Mouse (Mus musculus): ENCODE measurements around the gene Ubl7.

Ubl7 gene

DNA sequence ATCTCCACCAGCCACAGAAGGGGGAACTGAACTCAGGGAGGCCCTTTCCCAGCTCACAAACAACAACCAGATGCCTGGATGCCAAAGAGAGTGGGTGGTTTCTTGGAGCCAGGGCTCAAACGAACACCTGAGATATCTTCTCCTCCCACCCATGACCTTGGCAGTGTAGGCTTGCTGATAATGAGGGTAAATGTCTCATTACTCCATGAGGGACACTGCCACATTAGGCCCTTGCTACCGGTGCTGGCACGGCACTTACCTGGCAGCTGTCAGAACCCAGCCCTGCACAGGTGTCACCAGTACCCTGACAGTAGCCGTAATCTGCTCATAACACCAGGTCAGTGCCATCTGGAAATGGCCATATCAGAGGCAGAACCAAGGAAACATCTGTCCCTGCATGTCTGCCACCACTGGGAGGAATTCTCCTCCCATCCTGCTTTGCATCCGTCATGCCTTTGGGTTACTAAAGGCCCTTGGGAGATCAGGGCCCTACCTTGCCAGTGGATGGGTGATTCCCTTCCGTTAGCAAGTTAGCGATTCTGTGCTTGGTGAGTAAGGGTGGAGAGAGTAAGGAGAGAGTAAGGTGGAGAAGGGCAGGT, 37.7 kb downstream of the Ubl7 start:
- no peak for DNase-seq

DNA sequence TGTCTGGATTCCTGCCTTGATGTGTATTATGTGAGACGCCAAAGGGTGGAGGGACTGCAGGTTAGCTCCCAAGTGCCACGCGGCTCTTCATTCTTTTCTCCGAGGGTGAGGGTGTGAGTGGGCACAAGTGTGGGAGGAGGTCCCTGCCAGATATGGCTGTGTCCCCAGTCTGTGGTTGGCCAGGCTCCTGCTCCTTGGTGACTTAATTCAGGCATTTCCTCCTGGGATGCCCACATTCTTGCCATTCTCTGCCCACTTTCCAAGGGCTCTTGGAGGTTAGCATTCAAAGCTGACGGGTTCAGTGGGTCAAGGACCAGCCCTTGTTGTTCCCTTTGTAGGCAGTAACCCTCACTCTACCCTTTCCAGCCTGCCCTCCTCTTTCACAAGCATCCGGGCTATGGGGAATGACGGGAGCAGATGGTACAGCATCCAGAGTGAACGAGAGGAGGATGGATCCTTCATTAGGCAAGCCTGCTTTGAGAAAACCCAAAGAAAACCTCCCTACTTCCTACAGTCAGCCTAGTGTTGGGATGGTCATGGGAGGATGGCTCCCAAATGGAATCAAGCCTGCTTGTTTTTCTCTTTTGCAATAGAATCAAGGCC, 38.4 kb downstream of the Ubl7 start:
- DNase-seq, result no peak

DNA sequence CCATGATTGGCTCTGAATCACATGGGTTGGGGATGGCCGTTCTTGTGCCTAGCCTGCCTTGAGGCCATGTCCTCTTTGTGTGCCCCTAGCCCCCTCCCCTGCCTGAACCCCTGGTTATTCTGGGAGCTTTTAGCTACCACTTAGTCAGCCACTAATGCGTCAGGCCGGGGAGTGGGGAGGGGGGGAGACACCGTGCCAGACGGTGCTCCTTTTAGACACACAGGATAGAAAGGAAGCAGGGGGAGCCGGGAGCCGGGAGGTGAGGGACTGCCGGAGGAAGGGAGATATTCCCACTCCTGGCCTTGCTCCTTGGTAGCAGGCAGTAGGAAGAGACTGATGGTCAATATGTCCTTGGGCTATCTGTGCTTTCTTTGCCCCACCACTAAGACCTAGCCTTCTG, 39.1 kb downstream of the Ubl7 start:
- DNase-seq, result no peak

DNA sequence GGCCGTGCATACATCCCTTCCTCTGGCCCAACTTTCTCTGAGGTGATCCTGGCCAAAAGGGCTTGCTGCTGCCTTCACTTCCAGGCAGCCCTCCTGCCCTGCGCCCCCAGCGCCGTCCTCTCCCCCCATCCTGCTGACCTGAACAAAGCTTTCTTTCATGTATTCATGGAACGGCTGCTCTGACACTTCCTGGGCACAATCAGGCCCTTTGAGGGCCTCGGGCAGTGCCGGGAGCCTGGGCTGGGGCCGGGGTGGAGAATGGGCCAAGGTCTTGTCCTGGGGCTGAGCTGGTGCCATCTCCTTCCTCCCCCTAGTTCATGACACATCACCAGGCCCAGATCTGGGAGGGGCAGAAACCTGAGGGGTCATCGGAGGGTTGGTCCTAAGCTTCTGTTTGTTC, 39.7 kb downstream of the Ubl7 start:
- DNase-seq, result no peak

DNA sequence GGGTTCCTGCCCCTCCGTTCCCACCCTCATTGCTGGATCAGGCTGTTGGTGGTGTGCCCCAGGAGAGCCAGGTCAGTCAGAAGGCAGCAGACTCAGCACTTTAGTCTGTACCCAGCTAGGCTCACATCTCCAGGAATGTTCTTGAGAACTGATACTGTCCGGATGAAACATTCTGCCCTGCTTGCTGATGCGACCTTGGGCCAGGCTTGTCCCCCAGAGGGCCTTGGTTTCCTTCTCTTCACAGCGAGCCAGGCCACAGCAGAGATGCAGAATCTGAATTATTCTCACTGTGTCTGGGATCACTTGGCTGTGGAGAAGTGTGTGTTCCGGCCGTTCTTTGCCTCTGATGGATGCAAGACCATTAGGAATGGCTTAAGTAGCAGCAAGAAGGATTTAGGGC, 41.2 kb downstream of the Ubl7 start:
- DNase-seq, result no peak

DNA sequence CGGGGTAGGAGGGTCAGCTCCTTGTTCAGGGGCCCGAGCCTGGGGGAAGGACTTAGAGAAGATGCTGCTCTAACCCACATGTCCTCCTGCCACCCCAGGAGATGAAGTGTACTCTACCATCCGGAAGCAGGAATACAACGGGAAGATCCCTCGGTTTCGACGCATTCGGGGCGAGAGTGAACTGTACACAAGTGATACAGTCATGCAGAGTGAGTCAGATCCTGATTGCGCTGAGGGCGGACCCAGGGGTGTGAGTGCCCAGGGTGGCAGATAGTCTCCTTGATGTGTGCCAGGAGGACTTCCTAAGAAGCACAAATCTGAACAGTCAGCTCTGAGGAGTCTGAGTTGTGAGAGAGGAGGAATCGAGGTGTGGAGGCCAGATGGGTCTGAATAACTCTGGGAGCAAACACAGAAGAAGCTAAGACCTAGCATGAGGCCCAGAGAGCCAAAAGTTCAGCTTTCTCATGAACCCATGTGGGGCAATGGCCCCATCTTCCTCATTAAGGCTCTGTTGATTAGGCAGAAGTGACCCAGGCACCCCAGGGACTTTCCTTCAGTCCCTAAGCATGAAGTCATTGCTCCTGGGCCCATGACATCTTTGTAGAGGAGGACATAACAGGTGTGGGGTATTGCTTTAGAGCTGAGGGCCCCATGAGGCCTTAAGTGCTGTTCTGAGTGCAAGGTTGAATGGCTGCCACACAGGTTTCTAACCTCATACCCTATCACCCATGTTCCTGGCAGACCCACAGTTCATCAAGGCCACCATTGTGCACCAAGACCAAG, 44.4 kb downstream of the Ubl7 start:
- DNase-seq, result no peak

DNA sequence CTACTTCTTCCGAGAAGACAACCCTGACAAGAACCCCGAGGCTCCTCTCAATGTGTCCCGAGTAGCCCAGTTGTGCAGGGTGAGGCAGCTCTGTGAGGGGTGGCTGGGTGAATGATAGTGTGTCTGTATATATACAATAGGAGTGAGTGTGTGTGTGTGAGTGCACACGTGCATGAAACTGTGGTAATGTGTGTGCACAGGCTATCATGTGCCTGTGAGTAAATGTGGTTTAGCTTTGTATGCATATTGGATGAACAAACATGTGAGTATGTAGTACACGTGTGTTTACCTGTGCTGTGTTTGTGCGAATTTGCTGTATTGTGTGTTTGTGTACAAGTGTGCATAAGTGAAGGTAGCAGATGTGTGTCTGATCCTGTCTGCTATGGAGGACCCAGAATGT, 45.0 kb downstream of the Ubl7 start:
- no peak for DNase-seq

DNA sequence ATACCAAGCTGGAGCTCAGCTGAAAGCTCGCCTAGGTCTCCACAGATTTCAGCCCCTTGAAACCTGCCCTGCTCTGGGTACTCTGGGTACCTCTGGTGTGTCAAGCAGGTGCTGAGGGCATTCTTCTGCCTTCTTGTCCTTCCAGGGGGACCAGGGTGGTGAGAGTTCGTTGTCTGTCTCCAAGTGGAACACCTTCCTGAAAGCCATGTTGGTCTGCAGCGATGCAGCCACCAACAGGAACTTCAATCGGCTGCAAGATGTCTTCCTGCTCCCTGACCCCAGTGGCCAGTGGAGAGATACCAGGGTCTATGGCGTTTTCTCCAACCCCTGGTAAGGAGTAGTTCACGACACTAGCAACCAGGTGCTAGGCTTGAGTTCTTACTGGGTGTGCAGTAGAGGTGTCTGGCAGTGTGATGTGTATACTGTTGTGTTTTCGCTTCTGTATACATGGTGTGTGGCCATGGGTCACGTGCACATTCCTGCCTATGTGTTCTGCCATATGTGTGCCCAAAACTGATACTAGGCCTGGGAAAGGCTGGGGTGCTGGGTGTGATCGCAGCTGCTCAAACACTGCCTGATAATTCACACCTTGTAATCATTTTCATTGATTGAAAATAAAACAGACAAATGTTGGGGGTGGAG, 45.5 kb downstream of the Ubl7 start:
- no peak for DNase-seq

DNA sequence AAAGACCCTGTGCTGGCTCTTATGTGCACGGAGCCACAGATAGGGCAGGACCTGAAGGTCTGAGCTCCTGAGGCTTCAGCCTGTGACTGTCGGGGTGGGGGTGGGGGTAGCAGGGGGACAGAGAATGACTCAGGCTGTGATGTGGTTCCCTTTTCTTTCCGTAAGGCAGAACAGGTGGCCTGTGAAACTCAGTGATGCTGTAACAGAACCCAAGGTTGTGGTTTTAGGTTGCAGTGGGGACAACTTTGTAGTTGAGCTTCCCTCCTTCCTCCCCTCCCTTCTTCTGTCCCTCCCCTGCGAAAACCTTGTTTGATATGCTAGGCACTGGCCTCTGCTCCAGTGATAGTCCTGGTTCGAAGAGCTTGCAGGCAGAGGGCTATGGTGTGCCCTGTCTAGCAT, 46.1 kb downstream of the Ubl7 start:
- DNase-seq, result no peak

DNA sequence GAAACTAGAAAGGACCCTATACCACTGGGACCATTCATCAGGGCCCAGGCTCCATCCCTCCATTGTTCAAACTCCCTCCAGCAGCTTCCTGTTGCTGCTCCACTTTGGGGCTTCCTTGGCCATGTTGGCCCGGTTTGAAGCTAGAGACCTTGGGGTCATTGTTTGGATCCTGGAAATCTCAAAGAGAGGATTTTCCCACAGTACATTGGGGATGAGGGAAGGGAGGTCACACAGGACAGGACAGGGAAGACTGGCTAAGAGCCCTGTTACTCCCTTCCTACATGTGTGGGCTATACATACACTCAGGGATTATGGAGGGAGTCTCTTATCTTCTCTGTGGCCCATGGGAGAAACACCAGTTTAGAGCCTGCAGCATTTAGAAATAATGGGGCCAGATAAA, 47.8 kb downstream of the Ubl7 start:
- no peak for DNase-seq

DNA sequence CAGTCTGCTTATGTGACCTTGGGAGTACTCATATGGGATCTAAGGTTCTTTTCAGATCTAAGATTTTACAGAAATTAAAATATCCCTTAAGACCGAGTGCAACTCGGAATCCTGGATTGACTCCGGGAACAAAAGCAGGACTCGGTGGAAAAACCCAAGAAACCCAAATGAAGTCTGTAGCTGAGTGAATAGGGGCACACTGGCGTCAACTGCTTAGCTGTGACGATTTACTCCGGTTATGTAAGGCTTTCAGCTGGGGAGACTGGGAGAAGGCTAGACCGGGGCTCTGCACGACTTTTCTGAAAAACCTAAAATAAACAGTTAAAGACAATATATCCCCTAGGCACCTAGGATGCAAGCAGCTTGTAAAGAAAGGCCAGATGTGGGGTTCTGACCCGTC, 48.6 kb downstream of the Ubl7 start:
- DNase-seq, result no peak

DNA sequence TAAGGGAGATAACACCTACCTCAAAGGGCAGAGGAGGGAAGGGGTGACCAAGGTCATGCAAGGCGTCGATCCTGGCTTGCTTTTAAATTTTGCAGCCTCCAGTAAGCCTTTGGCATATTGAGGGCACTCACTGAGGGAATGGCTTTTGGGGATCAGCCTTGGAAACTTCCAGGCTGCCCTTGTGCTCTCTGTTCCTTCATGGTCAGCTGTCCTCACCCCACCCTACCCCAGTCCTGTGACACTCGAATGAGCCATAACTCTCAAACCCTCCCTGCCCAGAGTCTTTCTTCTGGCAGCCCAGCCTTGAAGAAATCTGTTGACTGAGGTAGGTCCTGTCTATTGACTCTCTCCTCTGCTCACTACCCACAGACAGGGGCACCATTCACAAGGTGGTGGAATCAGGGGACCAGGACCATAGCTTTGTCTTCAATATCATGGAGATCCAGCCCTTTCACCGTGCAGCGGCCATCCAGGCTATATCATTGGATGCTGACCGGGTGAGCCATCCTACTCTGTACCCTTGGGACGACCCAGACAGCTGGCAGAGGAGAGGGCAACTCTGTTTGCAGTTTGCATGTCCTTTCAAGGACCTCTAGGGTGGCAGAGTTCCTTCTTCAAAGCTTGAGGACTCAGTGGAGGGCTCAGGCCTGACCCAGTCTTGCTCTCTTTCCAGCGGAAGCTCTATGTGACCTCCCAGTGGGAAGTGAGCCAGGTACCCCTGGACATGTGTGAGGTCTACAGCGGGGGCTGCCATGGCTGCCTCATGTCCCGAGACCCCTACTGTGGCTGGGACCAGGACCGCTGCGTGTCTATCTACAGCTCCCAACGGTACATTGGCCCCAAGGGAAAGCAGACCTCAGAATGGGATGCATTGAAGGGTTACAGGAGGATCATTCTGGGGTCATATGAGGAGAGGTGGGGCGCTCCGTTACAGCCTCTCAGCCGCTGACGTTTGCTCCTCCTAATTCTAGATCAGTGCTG, 49.4 kb downstream of the Ubl7 start:
- DNase-seq, result no peak

DNA sequence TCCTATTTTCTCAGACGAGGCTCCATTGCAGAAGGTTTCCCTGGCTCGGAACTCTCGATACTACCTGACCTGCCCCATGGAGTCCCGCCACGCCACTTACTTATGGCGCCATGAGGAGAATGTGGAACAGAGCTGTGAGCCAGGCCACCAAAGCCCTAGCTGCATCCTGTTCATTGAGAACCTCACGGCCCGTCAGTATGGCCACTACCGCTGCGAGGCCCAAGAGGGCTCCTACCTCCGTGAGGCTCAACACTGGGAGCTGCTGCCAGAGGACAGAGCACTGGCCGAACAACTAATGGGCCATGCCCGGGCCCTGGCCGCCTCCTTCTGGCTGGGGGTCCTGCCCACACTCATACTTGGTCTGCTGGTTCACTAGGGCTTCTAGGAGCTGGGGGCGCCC, 50.4 kb downstream of the Ubl7 start:
- DNase-seq, result no peak

DNA sequence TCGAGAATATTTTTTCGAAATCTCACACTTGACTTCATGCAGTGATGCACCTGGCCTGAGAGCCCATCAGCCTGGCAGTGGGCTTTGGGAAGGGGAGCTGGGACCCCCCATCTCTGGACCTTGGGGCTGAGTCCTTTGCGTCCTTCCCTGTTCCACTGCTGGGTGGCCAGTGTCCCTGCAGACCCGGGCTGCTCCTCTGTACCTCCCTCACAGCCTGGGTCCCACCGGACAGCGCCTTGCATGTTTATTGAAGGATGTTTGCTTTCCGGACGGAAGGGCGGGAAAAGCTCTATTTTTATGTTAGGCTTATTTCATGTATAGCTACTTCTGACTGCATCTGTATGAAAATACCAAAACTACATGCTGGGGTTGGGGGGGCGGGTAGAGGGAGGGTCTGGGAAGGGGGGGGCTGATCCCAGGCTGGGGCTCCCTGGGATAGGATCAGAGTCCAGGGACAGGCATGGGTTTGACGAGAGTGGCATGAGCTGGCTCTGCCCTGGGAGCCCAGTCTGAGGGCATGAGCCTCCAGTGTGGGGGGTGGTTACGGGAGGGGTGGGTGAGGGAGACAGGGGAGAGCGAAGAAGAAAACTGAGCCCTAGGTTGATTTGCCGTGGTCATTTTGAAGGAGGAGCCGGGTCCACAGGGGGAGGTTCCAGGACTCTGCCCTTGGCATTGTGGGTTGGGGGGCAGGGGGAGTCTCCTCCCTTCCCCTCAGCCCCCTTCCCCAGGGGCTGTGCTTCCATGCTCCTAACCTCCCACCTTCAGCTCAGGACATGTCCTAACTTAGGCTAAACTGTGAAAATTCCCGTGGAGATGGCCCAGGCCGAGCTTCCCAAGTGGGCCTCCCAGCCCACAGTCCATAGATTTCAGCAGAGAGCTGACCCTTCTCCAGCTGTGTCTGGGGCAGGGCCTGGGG, 51.3 kb downstream of the Ubl7 start:
- DNase-seq, result no peak

DNA sequence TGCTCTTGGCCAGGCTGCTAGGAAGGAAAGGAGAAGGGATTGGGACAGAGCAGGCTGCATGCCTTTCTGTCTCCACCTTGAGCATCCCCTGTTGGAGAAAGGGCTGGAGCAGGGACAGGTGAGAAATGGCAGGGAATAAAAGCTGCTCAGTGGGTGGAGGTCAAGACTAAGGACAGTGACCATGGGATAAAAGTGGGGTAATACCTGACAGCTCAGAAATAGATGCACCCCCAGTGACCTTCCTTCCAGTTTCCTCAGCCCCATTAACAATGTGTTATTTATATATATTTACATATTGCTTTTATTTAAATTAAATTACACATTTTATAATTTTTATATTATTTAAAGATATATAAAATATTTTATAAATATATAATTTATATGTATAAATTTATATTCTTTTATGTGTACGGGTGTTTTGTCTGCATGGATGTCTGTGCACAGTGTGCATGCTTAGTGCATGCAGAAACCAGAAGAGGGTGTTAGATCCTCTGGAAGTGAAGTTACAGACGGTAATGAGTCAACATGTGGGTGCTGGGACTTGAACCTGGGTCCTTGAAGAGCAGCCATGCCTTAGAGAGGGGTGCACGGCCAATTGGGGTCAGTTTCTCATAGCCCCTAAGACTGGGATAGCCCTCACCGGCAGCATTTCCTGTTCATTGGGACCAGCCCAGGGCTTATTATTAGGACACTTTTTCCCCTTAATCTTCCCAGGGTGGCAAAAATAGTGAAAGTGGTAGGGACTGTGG, 52.6 kb downstream of the Ubl7 start:
- no peak for DNase-seq

DNA sequence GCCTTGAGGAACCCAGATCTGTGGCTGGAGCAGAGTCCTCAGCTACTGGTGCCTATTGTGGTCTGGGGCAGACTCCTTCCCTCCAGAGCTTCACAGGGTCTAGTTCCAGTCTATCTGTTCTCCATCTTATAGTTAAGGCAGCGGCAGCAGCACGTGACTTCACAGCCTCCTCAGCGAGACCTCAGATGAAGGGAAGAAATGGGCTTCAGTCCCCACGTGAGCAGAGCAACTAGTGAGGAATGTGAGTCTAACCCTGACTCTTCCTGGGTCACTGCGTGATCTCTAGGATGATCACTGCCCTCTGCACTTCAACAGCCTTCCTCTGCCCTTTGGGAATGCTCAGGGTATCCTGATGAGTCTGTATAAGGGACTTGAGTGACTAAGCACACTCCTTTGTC, 53.2 kb downstream of the Ubl7 start:
- DNase-seq, result no peak

DNA sequence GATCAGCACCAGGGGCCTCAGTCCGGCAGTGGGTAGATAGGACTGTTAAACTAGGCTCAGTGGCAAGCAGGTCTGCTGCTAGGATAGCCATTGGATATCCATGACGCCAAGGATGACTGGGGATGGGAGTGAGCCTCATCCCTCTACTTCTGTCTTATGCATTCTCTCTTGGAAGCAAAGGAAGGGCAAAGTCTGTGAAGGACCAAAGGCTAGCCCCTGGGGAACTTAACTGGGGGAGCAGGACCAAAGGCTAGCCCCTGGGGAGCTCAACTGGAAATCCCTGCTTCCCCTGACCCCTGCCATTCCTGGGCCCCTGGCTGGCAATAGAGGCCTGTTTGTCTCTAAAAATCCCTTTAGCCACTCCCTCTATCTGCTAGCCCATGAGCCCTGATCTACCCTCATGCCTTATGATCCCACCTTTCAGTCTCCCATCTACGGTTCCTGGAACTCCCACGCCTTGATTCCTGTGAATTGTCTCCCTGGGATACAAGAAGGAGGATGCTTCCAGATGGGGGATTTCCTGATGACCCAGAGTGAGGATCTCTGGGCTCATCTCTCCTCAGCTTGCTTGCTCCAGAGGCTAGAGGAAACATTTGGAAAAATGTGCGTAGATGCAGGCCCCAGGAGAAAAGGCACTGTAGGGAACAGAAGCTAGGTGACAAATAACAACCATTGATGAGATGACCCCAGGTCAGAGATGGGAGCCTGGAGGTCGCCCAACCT, 53.9 kb downstream of the Ubl7 start:
- no peak for DNase-seq

DNA sequence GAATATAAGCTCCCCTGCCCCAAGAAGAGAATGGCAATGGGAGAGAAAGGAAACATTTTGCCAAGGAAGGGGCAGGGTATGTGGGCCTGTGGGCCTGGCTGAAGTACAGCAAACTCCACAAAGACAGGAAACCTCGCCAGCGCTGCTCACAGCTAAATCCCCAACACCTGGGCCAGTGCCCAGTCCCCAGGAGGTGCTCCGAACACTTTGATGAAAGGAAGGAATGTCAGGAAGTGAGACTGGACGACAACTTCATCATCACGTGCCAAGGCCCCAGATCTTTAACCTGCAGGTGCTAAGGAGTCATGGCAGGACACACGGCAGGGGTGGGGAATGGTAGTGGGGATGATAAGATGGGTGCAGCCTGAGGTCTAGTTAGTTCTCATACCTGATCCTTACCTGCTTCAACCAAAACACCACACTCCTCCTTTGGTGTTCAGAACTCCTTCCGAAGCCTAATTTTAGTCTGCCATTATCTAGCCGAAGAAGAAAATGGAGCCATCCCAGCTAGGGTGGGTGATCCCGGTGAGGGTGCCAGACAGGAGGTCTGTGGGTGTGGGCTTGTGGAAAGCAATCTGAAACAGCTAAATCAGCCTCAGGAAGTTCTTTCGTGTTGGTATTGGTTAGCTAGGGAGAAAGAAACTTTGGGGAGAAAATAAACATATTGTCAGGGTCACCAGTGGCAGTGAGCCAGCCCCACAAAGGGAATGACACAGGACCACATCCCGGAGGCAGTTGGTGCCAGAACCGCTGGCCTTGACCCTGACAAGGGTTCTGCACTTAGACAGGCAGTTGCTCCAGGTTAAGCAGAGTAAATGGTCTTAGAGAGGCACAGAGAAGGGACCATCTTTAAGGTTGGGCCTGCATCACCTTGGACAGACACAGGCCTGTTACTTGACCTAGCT, 54.8 kb downstream of the Ubl7 start:
- DNase-seq, result no peak

Measured in cerebellum, adult 8-10 months (tissue).